Mouse (Mus musculus) gastrocnemius, postnatal 36 days (tissue): ENCODE data around the gene Tppp2. TPM values are rescaled to one million over a fixed set of nuclear protein-coding genes. Genes with fewer than 3 reads are reported as not detected.
A peak's percentile ranks its signal among the peaks of the same experiment; 100 is the strongest.

Experiments
- DNase-seq, 2 experiments: peaks; one replicate each; pipeline ENCODE4 v3.0.0; 2022
- intact Hi-C: fragments of 180-260 bp; cut with DNase I; formaldehyde crosslinking; loops from one replicate; pipeline ENCODE4 v1.15.1; 2025
- long read RNA-seq, 2 experiments: library from polyadenylated mRNA; stranded (forward); transcript quantifications; one replicate each; pipeline ENCODE4 v2.0.0; 2021
- total RNA-seq, 2 experiments: library from RNA; stranded (reverse); gene quantifications; 2 replicates each; pipeline ENCODE4 v1.2.3; 2021

Gene Tppp2
- not detected for total RNA-seq
- long read RNA-seq, experiment 1 = 0 reads
- long read RNA-seq, experiment 2, partial matches to known transcripts = 3 of 3 reads
- long read RNA-seq, experiment 2, other reads (novel, unspliced or antisense) = 0 of 3 reads

- intact Hi-C loops = no loop called here
- no peak for DNase-seq
These were observed at the start of gene Tppp2 for GRCm38 (mm10) chr14:51918125-51918524. Gene Tppp2, plus strand, starts transcription at chr14:51918425.

DNA sequence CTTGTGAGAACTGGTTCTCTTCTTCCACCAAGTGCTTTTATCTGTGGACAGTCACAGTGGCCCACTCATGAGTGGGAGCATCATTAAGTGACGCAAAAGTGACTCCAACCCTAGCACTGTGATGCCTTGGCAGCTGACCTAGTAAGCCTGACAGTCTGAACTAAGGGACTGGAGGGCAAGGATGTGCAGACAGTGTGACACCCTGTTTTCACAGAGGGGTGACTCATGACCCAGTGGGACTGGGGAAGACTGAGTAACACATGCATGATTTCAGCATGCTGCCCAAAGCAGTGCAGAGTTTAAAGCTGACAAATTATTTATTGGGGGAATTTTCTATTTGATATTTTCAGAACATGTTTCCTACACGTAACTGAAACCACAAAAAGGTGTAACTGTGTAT, 47.5 kb upstream of the Tppp2 start:
- DNase-seq = no peak
- intact Hi-C loops = loop anchor here (10.0 kb wide), 1 partner anchor 96 kb away; the partner anchor contains the start of gene Ang4

DNA sequence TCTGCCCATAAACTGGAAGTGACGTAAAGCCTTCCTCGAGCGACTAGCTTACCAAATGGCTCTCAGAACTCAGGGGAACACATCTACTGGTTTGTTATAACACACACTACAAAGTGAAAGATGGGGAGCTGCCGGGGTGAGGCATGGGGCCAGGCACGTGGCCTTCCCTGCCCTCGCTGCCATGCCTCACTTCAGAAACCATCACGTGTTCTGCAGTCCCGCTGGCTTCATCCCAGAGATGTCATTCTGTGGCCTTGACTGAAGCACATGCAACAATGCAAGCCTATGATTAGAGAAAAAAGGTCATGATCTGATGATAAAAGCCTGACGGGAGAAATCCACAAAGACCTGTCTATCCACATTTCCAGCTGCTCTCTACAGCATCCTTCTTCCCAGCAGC, 46.5 kb upstream of the Tppp2 start:
- intact Hi-C loops = loop anchor here (10.0 kb wide), 1 partner anchor 97 kb away; the partner anchor contains the start of gene Ang4
- DNase-seq = no peak

- no peak for DNase-seq
- intact Hi-C loops = loop anchor here (10.0 kb wide), 1 partner anchor 103 kb away; the partner anchor contains the start of gene Ang4
These were observed 40.7 kb upstream of the Tppp2 start for GRCm38 (mm10) chr14:51877517-51877916.

DNA sequence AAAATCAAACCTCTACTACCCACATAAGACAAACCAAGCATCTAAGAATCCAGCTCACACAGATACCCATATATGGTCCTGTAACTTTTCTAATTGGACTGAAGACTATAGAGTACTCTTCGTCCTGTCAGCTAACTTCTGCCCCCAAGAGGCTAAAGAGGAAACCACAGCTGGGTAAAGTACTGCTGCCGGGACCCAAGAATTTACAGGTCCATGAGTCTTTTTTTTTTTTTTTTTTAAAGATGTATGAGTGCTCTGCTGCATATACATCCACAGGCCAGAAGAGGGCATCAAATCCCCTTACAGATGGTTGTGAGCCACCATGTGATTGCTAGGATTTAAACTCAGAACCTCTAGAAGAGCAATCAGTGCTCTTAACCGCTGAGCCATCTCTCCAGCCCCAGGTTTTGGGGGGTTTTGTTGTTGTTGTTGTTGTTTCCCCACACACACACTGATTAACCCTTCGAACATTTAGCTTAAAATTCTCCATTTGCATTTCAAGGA, 34.6 kb upstream of the Tppp2 start:
- intact Hi-C loops = loop anchor here (10.0 kb wide), 1 partner anchor 431 kb away; no protein-coding TSS in a partner anchor
- peak in 1 of 2 experiments; percentile 46 for DNase-seq

DNA sequence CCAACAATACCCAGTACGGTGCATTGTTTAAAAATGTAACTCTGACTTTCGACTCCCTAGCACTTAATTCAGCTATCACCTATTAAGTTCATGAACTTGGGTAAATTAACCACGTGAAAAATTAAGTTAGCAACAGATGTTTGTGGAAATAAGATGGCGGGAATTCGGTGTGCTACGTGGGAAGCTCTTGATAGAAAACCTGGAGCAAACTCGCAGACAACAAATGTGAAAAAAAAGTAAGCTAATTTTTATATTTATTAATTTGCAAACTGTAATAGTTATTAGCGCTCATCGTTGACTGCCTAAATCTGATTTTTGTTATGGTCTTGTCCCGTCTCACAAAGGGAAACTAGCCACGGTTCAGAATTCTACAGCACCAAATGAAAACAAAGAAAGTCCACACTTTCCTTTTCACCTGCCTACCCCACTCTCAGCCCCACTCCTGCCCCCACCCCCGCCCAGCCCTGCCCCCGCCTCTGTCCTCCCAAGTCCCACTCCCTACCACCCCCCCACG, 34.1 kb upstream of the Tppp2 start:
- intact Hi-C loops = loop anchor here (10.0 kb wide), 1 partner anchor 431 kb away; no protein-coding TSS in a partner anchor
- DNase-seq = no peak

DNA sequence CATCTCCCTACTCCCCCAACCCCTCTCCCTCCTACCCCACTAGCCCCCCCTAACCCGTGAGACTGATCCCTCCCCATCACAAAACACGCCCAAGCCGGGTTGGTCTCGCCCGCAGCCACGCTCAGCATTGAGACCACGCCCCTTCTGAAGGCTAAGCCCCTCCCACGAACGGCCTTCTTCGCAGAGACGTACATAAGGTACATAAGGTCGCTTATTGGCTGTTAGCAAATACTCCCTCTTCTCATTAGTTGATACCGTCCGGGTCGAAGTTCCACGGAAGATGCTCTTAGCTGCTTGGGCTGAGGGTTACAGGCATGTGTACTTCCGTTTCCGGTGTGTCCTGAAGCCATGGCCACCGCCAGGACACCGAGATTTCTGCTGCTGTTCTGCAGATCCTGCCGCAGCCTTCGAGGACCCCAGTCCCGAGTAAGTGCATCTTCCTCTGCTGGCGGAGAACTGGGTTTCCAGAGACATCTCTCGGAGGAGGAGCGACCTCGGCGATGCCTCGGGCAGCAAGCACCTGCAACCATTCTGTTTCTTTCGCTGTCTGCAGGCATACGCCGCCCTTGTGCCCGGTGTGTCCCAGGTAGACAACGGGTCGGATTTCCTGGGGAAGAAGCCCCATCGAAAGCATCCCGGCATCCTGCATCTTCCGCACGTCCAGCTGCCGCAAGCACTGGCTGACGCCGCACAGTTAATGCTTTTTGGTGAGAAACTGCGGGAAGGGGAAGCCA, 33.5 kb upstream of the Tppp2 start, which contains the start of gene Mettl17:
Gene Mettl17 (plus strand): TSS at position 245 of the 734 bp plus-strand sequence.
- DNase-seq = peak; percentile 85 to 94
- intact Hi-C loops = loop anchor here (10.0 kb wide), 1 partner anchor 430 kb away; no protein-coding TSS in a partner anchor

- intact Hi-C loops = loop anchor here (10.0 kb wide), 1 partner anchor 429 kb away; no protein-coding TSS in a partner anchor
- DNase-seq = no peak
These were observed 32.2 kb upstream of the Tppp2 start for GRCm38 (mm10) chr14:51886051-51886450.

GRCm38 (mm10) chr14:51889833-51890232, 28.4 kb upstream of the Tppp2 start:
- intact Hi-C loops = loop anchor here (10.0 kb wide), 1 partner anchor 425 kb away; no protein-coding TSS in a partner anchor

GRCm38 (mm10) chr14:51892191-51892939, 25.9 kb upstream of the Tppp2 start, which contains the start of gene Slc39a2:
Gene Slc39a2, plus strand, starts transcription at chr14:51892889.
- no peak for DNase-seq
- intact Hi-C loops = no loop called here

More at GRCm38 (mm10) chr14:51889833-51890232, 28.4 kb upstream of the Tppp2 start:
- DNase-seq = no peak

GRCm38 (mm10) chr14:51893094-51893794, 25.0 kb upstream of the Tppp2 start:
- intact Hi-C loops = no loop called here

GRCm38 (mm10) chr14:51893809-51894208, 24.4 kb upstream of the Tppp2 start:
- intact Hi-C loops = no loop called here
- DNase-seq = no peak

More at GRCm38 (mm10) chr14:51893094-51893794, 25.0 kb upstream of the Tppp2 start:
- DNase-seq = no peak

GRCm38 (mm10) chr14:51895071-51895470, 23.2 kb upstream of the Tppp2 start:
- intact Hi-C loops = no loop called here
- DNase-seq = no peak

DNA sequence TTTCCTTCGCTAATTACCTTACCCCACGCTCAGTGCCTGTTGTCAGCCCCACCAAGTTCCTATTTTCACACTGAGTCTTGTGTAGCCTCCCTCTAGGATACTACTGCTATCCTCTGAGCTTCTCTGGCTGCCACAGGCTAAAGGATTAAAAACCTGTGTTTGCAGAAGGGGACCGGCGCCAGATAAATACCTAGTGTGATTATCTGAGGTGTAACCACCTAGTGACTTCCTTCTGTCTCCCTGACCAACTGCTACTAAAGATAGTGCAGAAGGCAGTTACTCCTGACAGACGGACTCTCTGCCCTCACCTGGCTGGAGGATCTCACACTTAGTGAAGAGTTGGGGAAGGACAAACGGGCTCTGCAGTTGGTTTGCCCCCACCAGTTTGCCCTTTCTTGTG, 22.2 kb upstream of the Tppp2 start:
- intact Hi-C loops = no loop called here
- no peak for DNase-seq

DNA sequence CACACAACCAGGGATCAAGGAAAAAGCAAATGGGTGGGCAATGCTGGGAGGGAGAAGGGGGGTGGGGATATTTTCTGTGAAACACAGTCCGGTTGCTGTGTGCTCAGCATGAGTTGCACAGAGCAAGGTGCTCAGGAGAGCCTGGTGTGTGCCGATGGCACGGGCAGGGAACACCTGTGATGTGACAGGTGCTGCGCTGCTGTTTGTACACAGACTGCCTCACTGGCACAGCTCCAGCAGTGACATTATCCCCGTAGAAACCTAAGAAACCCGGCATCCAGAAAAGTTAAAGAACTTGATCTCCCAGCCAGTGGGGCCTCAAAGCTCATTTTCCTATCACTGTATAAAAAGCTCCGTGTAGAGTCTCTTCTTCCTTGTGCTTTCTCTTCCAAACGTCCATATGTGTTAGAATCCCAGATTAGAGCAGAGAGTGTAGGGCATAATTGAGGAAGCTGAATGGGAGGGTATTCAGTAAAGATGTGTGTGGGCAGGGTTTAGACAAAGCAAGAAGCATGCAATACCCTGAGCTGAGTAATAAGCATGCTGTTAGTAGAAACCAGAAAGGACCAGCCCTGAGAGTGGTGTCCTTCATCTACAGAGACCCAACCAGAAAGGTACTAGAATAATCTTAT, 21.6 kb upstream of the Tppp2 start:
- DNase-seq = no peak
- intact Hi-C loops = no loop called here

DNA sequence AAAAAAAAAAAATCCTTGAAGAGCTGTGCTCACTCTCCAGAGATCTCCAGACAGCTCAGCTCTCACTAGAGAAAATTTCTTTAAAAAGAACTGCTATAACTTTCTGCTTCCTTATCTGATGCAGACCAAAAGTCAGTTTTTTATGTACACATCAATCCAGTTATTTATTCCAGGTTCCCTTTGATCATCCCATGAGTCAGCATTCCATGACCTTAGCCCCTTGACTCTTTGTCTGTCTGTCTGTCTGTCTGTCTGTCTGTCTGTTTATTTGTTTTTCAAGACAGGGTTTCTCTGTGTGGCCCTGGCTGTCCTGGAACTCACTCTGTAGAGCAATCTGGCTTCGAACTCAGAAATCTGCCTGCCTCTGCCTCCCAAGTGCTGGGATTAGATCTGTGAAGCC, 18.9 kb upstream of the Tppp2 start:
- intact Hi-C loops = no loop called here
- no peak for DNase-seq

DNA sequence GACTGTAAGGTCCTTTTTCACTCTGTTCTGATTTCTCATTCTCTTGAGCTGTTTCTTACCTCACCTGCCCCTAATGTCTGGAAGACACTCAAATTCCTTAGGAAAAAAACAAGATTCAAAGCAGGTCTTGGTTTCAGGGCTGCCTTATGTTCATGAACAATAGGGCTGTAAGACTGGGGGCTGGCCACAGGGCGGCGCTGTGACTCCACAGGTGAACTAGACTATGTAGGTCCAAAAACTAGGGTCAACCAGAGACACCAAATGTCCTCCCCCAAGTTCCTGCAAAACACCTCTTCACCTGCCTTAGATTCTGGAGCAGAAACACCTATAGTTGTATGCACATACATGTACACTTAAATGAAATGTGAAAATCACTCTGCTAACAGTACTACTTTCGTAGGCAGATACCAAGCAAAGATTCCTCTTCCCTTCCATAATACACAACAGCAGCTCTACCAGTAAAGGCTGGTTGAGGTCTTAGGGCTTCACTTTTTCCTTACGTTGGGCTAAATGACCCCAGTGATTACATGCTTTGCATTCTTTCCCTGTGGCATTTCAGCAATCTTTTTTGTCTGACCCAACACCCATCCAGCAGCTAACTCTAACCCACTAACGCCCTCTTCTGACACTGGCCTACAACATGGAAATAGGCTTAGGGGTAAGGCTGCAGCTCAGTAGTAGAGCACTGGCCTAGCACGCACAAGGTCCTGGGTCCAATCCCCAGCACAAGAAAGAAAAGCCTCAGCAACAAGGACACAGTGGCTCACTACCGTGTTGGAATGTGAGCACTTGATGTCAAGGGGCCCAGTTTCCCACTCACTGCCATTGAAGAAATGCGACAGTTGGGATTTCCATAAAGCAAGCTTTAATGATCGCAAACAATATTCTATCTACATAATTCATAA, 15.2 kb upstream of the Tppp2 start:
- DNase-seq = peak; percentile 70 to 73

DNA sequence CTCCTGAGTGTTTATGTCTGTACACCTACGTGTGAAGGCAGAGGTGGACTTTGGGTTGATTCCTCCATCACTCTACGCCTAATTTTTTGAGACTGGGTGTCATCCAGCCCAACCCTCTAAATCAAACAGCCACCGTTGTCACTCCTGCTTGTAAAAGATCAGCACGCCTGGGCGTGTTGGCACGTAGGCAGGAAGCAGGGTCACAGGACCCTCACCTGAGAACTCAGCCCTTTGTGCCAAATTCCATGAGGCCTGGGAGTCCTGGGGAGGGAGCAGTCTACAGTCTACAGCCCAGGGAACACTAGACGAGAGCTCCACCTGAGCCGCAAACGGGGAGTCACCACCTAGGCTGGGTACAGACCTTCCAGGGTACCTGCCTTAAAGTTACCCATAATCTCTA, 14.4 kb upstream of the Tppp2 start:
- intact Hi-C loops = no loop called here
- no peak for DNase-seq

More for the DNA sequence above, 15.2 kb upstream of the Tppp2 start:
- intact Hi-C loops = loop anchor here (1.0 kb wide), 1 partner anchor 28 kb away; no protein-coding TSS in a partner anchor
